9 mouse cellular contexts compared by ENCODE assay signal in the genomic region with DNA sequence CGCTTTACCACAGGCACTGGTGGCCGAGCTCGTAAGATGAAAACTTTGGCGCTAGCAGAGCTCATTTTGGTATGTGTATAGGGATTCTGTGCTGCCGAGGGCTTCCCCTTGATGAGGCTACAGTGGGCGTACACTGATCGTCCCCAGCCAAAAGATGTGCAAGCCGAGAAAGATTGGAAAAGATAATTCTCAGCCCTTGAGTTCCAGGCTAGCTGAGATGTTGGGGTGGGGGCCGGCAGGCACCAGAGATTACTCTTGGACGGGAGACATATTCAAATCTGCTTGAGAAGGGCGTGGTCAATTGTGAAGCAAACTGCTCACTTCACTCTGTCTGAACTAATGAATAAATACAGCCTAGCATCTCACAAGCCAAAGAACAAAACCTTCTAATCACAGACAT.
DNase-seq lines count a peak whose midpoint lies in the region; ATAC-seq and TF ChIP-seq lines count a peak whose summit lies in the region.
"Had no signal": no experiment of that assay in that cellular context is flagged by ENCODE, and none has a peak within 500 bp of the region (broad histone marks: within the 10 kb centered on the region; RNA-seq: fewer than 3 reads in every experiment).

No protein-coding gene starts in this region.

- H3K79me2 ChIP-seq in heart, adult 2 months (replicated peaks; ENCODE audit: control insufficient read depth, insufficient read depth, low read length) = no peaks in the 10 kb centered on the region

- H3K4me2 ChIP-seq in heart, postnatal 0 days (ENCODE audit: low read depth, low read length) = peak overlapping the region; percentile 56
- H3K4me2 ChIP-seq in hindbrain, embryonic 16.5 days (ENCODE audit: low read length) = peak overlapping the region; percentile 38
- H3K4me2 ChIP-seq in midbrain, embryonic 16.5 days (ENCODE audit: low read length) = peak overlapping the region; percentile 27

- H3K9me3 ChIP-seq in heart, postnatal 0 days (replicated peaks; ENCODE audit: control insufficient read depth, low read length) = no peaks in the 10 kb centered on the region
- H3K9me3 ChIP-seq in hindbrain, embryonic 16.5 days (ENCODE audit: control insufficient read depth, low read length) = no peaks in the 10 kb centered on the region
- H3K9me3 ChIP-seq in midbrain, embryonic 16.5 days (replicated peaks; ENCODE audit: control insufficient read depth, low read length, poor library complexity, severe bottlenecking) = no peaks in the 10 kb centered on the region

- TF ChIP-seq POLR2A in heart, adult 2 months (IDR thresholded peaks at IDR 0.05; ENCODE audit: insufficient read depth, low read depth, low read length) = no peak

- H3K4me3 ChIP-seq in heart, postnatal 0 days (ENCODE audit: low read depth, low read length) = peak overlapping the region; percentile 46
- no peak overlapping the region for H3K4me3 ChIP-seq in heart, adult 2 months
- H3K4me3 ChIP-seq in hindbrain, embryonic 16.5 days (ENCODE audit: low read length) = no peak overlapping the region
- no peak overlapping the region for H3K4me3 ChIP-seq in midbrain, embryonic 16.5 days (ENCODE audit: low read depth, low read length)
- H3K4me3 ChIP-seq: layer of hippocampus, adult 2 months had no signal

- peaks cover 47% of the 10 kb centered on the region for H3K4me1 ChIP-seq in heart, postnatal 0 days (ENCODE audit: control insufficient read depth, insufficient read depth)
- peaks cover 8% of the 10 kb centered on the region for H3K4me1 ChIP-seq in heart, adult 2 months (ENCODE audit: control insufficient read depth, insufficient read depth, low read length)
- H3K4me1 ChIP-seq in hindbrain, embryonic 16.5 days (ENCODE audit: control insufficient read depth, insufficient read depth, low read depth, low read length) = peaks cover 21% of the 10 kb centered on the region
- H3K4me1 ChIP-seq in midbrain, embryonic 16.5 days (ENCODE audit: control insufficient read depth, insufficient read depth, low read length) = peaks cover 39% of the 10 kb centered on the region

- no peak for TF ChIP-seq EP300 in heart, postnatal 0 days (IDR thresholded peaks at IDR 0.05; ENCODE audit: low read depth)
- no peak for TF ChIP-seq EP300 in heart, adult 2 months (IDR thresholded peaks at IDR 0.05; ENCODE audit: insufficient read depth, low read depth, low read length)

- H3K36me3 ChIP-seq in heart, postnatal 0 days (replicated peaks; ENCODE audit: control insufficient read depth, insufficient read depth, low read length) = no peaks in the 10 kb centered on the region
- H3K36me3 ChIP-seq in heart, adult 2 months (ENCODE audit: control insufficient read depth, insufficient read depth, low read length) = no peaks in the 10 kb centered on the region; the same call in 1 of the 2 replicates
- no peaks in the 10 kb centered on the region for H3K36me3 ChIP-seq in hindbrain, embryonic 16.5 days (ENCODE audit: control insufficient read depth, insufficient read depth, low read length)
- H3K36me3 ChIP-seq in midbrain, embryonic 16.5 days (ENCODE audit: control insufficient read depth, insufficient read depth, low read length) = no peaks in the 10 kb centered on the region

- no peak for ATAC-seq in heart, postnatal 0 days (ENCODE audit: insufficient read depth, low read depth)
- ATAC-seq in hindbrain, embryonic 16.5 days = no peak
- ATAC-seq in midbrain, embryonic 16.5 days = no peak

- no peaks in the 10 kb centered on the region for H3K27me3 ChIP-seq in heart, postnatal 0 days (ENCODE audit: control insufficient read depth, insufficient read depth, low read length)
- no peaks in the 10 kb centered on the region for H3K27me3 ChIP-seq in heart, adult 2 months (ENCODE audit: control insufficient read depth, insufficient read depth, low read length)
- H3K27me3 ChIP-seq in hindbrain, embryonic 16.5 days (replicated peaks; ENCODE audit: control insufficient read depth, insufficient read depth, low read length) = peaks cover 2% of the 10 kb centered on the region; the same call in 1 of the 2 replicates
- H3K27me3 ChIP-seq in midbrain, embryonic 16.5 days (ENCODE audit: control insufficient read depth, insufficient read depth, low read depth, low read length) = peaks cover 5% of the 10 kb centered on the region

- H3K27ac ChIP-seq in heart, postnatal 0 days (ENCODE audit: low read depth) = peak overlapping the region; percentile 93
- no peak overlapping the region for H3K27ac ChIP-seq in heart, adult 2 months
- H3K27ac ChIP-seq in hindbrain, embryonic 16.5 days (ENCODE audit: low read depth, low read length) = 0 out of 2 replicates have a peak overlapping the region, but pooled peaks have one; percentile 44
- H3K27ac ChIP-seq in midbrain, embryonic 16.5 days (ENCODE audit: low read length) = peak overlapping the region; percentile 26; the same call in 1 of the 2 replicates
- H3K27ac ChIP-seq: layer of hippocampus, adult 2 months had no signal

- peak; percentile 33 for DNase-seq in heart, postnatal 0 days (ENCODE audit: low spot score)
- DNase-seq in heart, adult 2 months = no peak
- peak; percentile 47 for DNase-seq in embryo, embryonic 10.5 days (ENCODE audit: low spot score)
- no peak for DNase-seq in cerebellum, adult 9-10 months
- no peak for DNase-seq in frontal cortex, adult 2 months (ENCODE audit: extremely low spot score in 1 of 2, low spot score in 1 of 2)
- DNase-seq in cerebellum, adult 8-10 months = no peak

- no peak for TF ChIP-seq CTCF in heart, postnatal 0 days (IDR thresholded peaks at IDR 0.05; ENCODE audit: low read depth)
- no peak for TF ChIP-seq CTCF in heart, adult 2 months (IDR thresholded peaks at IDR 0.05)

- 25% methylated on average over 11 of the region's 11 CpGs for WGBS in heart, postnatal 0 days
- 60% methylated on average over 11 of the region's 11 CpGs for WGBS in heart, adult 2 months
- WGBS in hindbrain, embryonic 16.5 days = 28% methylated on average over 11 of the region's 11 CpGs
- WGBS in midbrain, embryonic 16.5 days = 9% methylated on average over 11 of the region's 11 CpGs

- intact Hi-C loops in heart, adult 2 months (cut with DNase I) = no loop called here

- peak overlapping the region; percentile 31 for H3K9ac ChIP-seq in heart, postnatal 0 days (replicated peaks; ENCODE audit: low read depth, low read length)
- H3K9ac ChIP-seq in heart, adult 2 months (ENCODE audit: low read depth, low read length) = no peak overlapping the region
- no peak overlapping the region; the same call in 1 of the 2 replicates for H3K9ac ChIP-seq in hindbrain, embryonic 16.5 days (ENCODE audit: low read depth, low read length)
- H3K9ac ChIP-seq in midbrain, embryonic 16.5 days (ENCODE audit: low read depth, low read length) = no peak overlapping the region

Comparison
In these comparisons a context has a peak if more than half of its experiments do, and no peak if none do; other contexts are left out.
1. DNase-seq: peak in heart, postnatal 0 days (single experiment) and embryo, embryonic 10.5 days (single experiment); none in heart, adult 2 months (0 of 2), cerebellum, adult 9-10 months (single experiment), frontal cortex, adult 2 months (0 of 2) and cerebellum, adult 8-10 months (single experiment).
2. Peak in every context shown above with its lines, with median percentiles within 50 percentile points of each other: H3K4me2 ChIP-seq.